Mouse (Mus musculus): ENCODE measurements at regions not wholly inside any gene's neighbourhood (a gene's known extent, or its start where the extent isn't known, plus 50 kb on each side); places are given as distances from the start of the nearest gene placed in this dataset.

DNA sequence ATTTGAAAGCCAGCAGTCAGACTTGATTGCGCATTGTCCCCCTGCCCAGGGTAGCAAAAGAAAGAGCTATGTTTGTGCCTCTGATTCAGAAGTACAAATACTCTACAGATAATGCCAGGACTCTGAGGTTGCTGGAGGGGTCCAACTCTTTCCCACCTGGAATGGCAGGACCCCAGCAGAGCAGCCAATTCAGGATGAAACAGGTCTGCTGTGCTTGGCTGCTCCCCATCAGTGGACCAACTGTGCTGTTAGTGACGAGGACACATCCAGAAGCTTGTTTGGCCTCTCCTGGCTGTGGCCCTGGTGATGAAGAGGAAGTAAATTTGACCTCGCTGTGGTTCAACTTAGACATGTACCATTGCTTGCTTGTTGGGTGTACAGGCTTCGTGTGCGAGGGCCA, 437.8 kb downstream of the Prdm2 start:
- H3K4me2 ChIP-seq (ENCODE audit: low read length) = no peak overlapping the region
- no peak overlapping the region for H3K27ac ChIP-seq (replicated peaks in 1 of 2; ENCODE audit: control insufficient read depth in 1 of 2, insufficient read depth in 1 of 2, low read depth in 2 of 2, low read length in 2 of 2)
- no peaks in the 10 kb centered on the region; a peak in 1 of 4 replicates for H3K4me1 ChIP-seq (ENCODE audit: control insufficient read depth in 2 of 2, insufficient read depth in 2 of 2, low read length in 2 of 2)
- WGBS = 81% methylated on average over 5 of the region's 5 CpGs
- no peak for ATAC-seq (ENCODE audit: insufficient number of reproducible peaks, insufficient read depth, low FRiP score, low read depth)
- H3K36me3 ChIP-seq (ENCODE audit: control insufficient read depth, insufficient read depth, low read length) = no peaks in the 10 kb centered on the region
- H3K4me3 ChIP-seq (ENCODE audit: control insufficient read depth in 1 of 2, insufficient read depth in 1 of 2, low read depth in 1 of 2, low read length in 2 of 2) = no peak overlapping the region
- no peaks in the 10 kb centered on the region for H3K9me3 ChIP-seq (ENCODE audit: control insufficient read depth, low read length)
- no peaks in the 10 kb centered on the region for H3K27me3 ChIP-seq (ENCODE audit: control insufficient read depth, insufficient read depth, low read length)
- no peak overlapping the region for H3K9ac ChIP-seq (ENCODE audit: low read length)

- 68% methylated on average over 10 of the region's 10 CpGs for WGBS
- H3K9ac ChIP-seq (ENCODE audit: low read length) = no peak overlapping the region
- H3K27ac ChIP-seq (replicated peaks in 1 of 2; ENCODE audit: control insufficient read depth in 1 of 2, insufficient read depth in 1 of 2, low read depth in 2 of 2, low read length in 2 of 2) = no peak overlapping the region
- no peaks in the 10 kb centered on the region for H3K36me3 ChIP-seq (ENCODE audit: control insufficient read depth, insufficient read depth, low read length)
- H3K4me1 ChIP-seq (ENCODE audit: control insufficient read depth in 2 of 2, insufficient read depth in 2 of 2, low read length in 2 of 2) = no peaks in the 10 kb centered on the region; a peak in 1 of 4 replicates
- no peaks in the 10 kb centered on the region for H3K9me3 ChIP-seq (ENCODE audit: control insufficient read depth, low read length)
- ATAC-seq (ENCODE audit: insufficient number of reproducible peaks, insufficient read depth, low FRiP score, low read depth) = no peak
- no peaks in the 10 kb centered on the region for H3K27me3 ChIP-seq (ENCODE audit: control insufficient read depth, insufficient read depth, low read length)
- H3K4me3 ChIP-seq (ENCODE audit: control insufficient read depth in 1 of 2, insufficient read depth in 1 of 2, low read depth in 1 of 2, low read length in 2 of 2) = no peak overlapping the region
- H3K4me2 ChIP-seq (ENCODE audit: low read length) = no peak overlapping the region
These were observed 439.1 kb downstream of the Prdm2 start for GRCm38 (mm10) chr4:142773651-142774151.

DNA sequence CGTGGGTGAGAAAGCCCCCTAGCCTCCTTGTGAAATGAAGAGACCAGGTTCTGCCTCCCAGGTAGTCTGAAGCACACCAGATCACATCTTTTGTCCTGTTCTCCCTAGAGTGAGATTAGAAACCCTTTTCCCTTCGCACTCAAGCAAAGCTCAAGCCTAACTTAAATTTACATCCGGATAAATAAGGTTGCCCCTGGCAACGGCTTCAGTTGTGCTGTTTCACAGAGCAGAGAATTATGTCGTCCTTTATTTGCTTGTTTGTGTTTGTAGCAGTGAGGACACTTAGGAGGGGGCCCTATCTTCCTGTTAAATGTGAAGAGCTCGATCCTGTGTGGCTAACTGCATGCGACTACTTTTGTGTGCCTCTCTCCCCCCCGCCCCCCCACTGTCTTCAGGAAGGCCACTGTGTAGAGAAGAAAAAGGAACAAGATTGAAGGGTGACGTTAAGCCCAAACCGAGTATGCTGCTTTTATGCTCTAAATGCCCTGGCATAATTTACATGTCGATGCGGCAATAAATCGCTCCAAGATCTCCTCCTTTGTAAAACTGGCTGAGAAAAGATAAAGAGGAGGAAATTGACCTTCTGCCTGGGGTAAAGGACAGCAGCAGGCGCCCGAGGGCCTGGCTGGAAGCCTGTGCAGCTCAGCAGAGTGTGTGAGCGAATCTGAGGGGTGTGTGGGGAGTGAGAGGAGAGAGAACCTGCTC, 439.9 kb downstream of the Prdm2 start:
- no peaks in the 10 kb centered on the region for H3K36me3 ChIP-seq (ENCODE audit: control insufficient read depth, insufficient read depth, low read length)
- no peaks in the 10 kb centered on the region; a peak in 1 of 4 replicates for H3K4me1 ChIP-seq (ENCODE audit: control insufficient read depth in 2 of 2, insufficient read depth in 2 of 2, low read length in 2 of 2)
- no peaks in the 10 kb centered on the region for H3K9me3 ChIP-seq (ENCODE audit: control insufficient read depth, low read length)
- H3K27ac ChIP-seq (replicated peaks in 1 of 2; ENCODE audit: control insufficient read depth in 1 of 2, insufficient read depth in 1 of 2, low read depth in 2 of 2, low read length in 2 of 2) = no peak overlapping the region
- H3K4me2 ChIP-seq (ENCODE audit: low read length) = no peak overlapping the region
- H3K4me3 ChIP-seq (ENCODE audit: control insufficient read depth in 1 of 2, insufficient read depth in 1 of 2, low read depth in 1 of 2, low read length in 2 of 2) = no peak overlapping the region
- WGBS = 15% methylated on average over 16 of the region's 16 CpGs
- no peaks in the 10 kb centered on the region for H3K27me3 ChIP-seq (ENCODE audit: control insufficient read depth, insufficient read depth, low read length)
- H3K9ac ChIP-seq (ENCODE audit: low read length) = no peak overlapping the region
- no peak for ATAC-seq (ENCODE audit: insufficient number of reproducible peaks, insufficient read depth, low FRiP score, low read depth)

GRCm38 (mm10) chr4:142771520-142772150, 441.2 kb downstream of the Prdm2 start:
- WGBS = 50% methylated on average over 6 of the region's 6 CpGs
- H3K4me1 ChIP-seq (ENCODE audit: control insufficient read depth in 2 of 2, insufficient read depth in 2 of 2, low read length in 2 of 2) = no peaks in the 10 kb centered on the region; a peak in 1 of 4 replicates
- no peak overlapping the region for H3K4me3 ChIP-seq (ENCODE audit: control insufficient read depth in 1 of 2, insufficient read depth in 1 of 2, low read depth in 1 of 2, low read length in 2 of 2)
- no peaks in the 10 kb centered on the region for H3K36me3 ChIP-seq (ENCODE audit: control insufficient read depth, insufficient read depth, low read length)
- H3K9me3 ChIP-seq (ENCODE audit: control insufficient read depth, low read length) = no peaks in the 10 kb centered on the region
- H3K4me2 ChIP-seq (ENCODE audit: low read length) = no peak overlapping the region
- no peak overlapping the region for H3K9ac ChIP-seq (ENCODE audit: low read length)
- no peak for ATAC-seq (ENCODE audit: insufficient number of reproducible peaks, insufficient read depth, low FRiP score, low read depth)
- no peak overlapping the region for H3K27ac ChIP-seq (replicated peaks in 1 of 2; ENCODE audit: control insufficient read depth in 1 of 2, insufficient read depth in 1 of 2, low read depth in 2 of 2, low read length in 2 of 2)
- H3K27me3 ChIP-seq (ENCODE audit: control insufficient read depth, insufficient read depth, low read length) = no peaks in the 10 kb centered on the region

DNA sequence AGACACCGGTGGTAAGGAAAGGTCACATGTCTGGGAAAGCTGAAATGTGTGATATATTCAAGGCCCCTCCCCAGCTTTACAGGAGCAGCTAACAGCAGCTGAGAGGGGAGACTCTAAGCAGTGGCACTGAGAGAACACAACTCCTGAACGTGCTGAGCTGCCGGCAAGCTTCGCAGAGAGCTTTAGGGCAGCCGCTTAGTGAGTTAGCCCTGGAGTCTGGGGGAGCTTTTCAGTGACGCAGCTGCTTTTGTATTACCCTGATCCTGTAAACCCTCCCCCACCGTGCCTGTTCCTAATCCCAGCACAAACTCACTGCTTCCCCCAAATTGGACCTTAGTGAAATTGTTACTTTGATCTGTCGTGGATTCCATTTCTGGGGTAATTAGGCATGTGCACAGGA, 442.6 kb downstream of the Prdm2 start:
- Histone ChIP-seq H3K4me3 (ENCODE audit: control insufficient read depth in 1 of 2, insufficient read depth in 1 of 2, low read depth in 1 of 2, low read length in 2 of 2) (no peak overlapping the region), H3K9me3 (ENCODE audit: control insufficient read depth, low read length) (no peaks in the 10 kb centered on the region), H3K27me3 (ENCODE audit: control insufficient read depth, insufficient read depth, low read length) (no peaks in the 10 kb centered on the region), H3K4me1 (ENCODE audit: control insufficient read depth in 2 of 2, insufficient read depth in 2 of 2, low read length in 2 of 2) (no peaks in the 10 kb centered on the region; a peak in 1 of 4 replicates), H3K27ac (replicated peaks in 1 of 2; ENCODE audit: control insufficient read depth in 1 of 2, insufficient read depth in 1 of 2, low read depth in 2 of 2, low read length in 2 of 2) (no peak overlapping the region), H3K9ac (ENCODE audit: low read length) (no peak overlapping the region), H3K36me3 (ENCODE audit: control insufficient read depth, insufficient read depth, low read length) (no peaks in the 10 kb centered on the region), H3K4me2 (ENCODE audit: low read length) (no peak overlapping the region)
- no peak for ATAC-seq (ENCODE audit: insufficient number of reproducible peaks, insufficient read depth, low FRiP score, low read depth)
- 25% methylated on average over 8 of the region's 8 CpGs for WGBS

- Histone ChIP-seq H3K36me3 (ENCODE audit: control insufficient read depth, insufficient read depth, low read length) (no peaks in the 10 kb centered on the region), H3K9me3 (ENCODE audit: control insufficient read depth, low read length) (0 out of 2 replicates have a peak, but pooled peaks cover 3% of the 10 kb centered on the region), H3K27ac (replicated peaks in 1 of 2; ENCODE audit: control insufficient read depth in 1 of 2, insufficient read depth in 1 of 2, low read depth in 2 of 2, low read length in 2 of 2) (no peak overlapping the region), H3K4me3 (ENCODE audit: control insufficient read depth in 1 of 2, insufficient read depth in 1 of 2, low read depth in 1 of 2, low read length in 2 of 2) (no peak overlapping the region), H3K4me1 (ENCODE audit: control insufficient read depth in 2 of 2, insufficient read depth in 2 of 2, low read length in 2 of 2) (no peaks in the 10 kb centered on the region), H3K4me2 (ENCODE audit: low read length) (no peak overlapping the region), H3K27me3 (ENCODE audit: control insufficient read depth, insufficient read depth, low read length) (no peaks in the 10 kb centered on the region), H3K9ac (ENCODE audit: low read length) (no peak overlapping the region)
- no peak for ATAC-seq (ENCODE audit: insufficient number of reproducible peaks, insufficient read depth, low FRiP score, low read depth)
- WGBS = 65% methylated on average over 4 of the region's 4 CpGs
These were observed 445.1 kb downstream of the Prdm2 start for GRCm38 (mm10) chr4:142767665-142768064.

GRCm38 (mm10) chr4:142761577-142761976, 451.2 kb downstream of the Prdm2 start:
- H3K9ac ChIP-seq (ENCODE audit: low read length) = no peak overlapping the region
- no peak overlapping the region for H3K27ac ChIP-seq (replicated peaks in 1 of 2; ENCODE audit: control insufficient read depth in 1 of 2, insufficient read depth in 1 of 2, low read depth in 2 of 2, low read length in 2 of 2)
- H3K4me3 ChIP-seq (ENCODE audit: control insufficient read depth in 1 of 2, insufficient read depth in 1 of 2, low read depth in 1 of 2, low read length in 2 of 2) = no peak overlapping the region
- H3K4me1 ChIP-seq (ENCODE audit: control insufficient read depth in 2 of 2, insufficient read depth in 2 of 2, low read length in 2 of 2) = no peaks in the 10 kb centered on the region
- no peak overlapping the region for H3K4me2 ChIP-seq (ENCODE audit: low read length)
- H3K27me3 ChIP-seq (ENCODE audit: control insufficient read depth, insufficient read depth, low read length) = no peaks in the 10 kb centered on the region
- no peak for ATAC-seq (ENCODE audit: insufficient number of reproducible peaks, insufficient read depth, low FRiP score, low read depth)
- 56% methylated on average over 8 of the region's 8 CpGs for WGBS
- 0 out of 2 replicates have a peak, but pooled peaks cover 3% of the 10 kb centered on the region for H3K9me3 ChIP-seq (ENCODE audit: control insufficient read depth, low read length)
- H3K36me3 ChIP-seq (ENCODE audit: control insufficient read depth, insufficient read depth, low read length) = no peaks in the 10 kb centered on the region
